Comparison of ENCODE assay signal across 21 mouse cellular contexts in the genomic region with DNA sequence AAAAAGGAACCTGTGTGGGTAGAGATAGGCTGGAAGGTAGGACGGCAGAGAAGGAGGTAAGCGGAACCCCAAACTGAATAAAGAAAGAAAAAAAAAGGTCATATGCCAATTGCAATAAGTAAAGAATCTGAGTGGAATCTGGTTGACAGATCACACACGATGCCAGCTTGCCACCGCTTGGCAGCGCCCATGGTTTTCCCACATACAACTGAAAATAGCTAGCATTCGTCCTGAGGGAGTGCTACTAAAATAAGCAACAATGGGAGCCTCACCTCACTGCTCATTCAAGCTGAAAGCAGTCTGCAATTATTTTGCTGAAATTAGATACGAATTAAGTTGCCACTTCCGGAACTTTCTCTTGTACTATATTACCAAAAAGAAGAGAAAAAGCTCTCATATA.
DNase-seq lines count a peak whose midpoint lies in the region; ATAC-seq and TF ChIP-seq lines count a peak whose summit lies in the region.
"Had no signal": no experiment of that assay in that cellular context is flagged by ENCODE, and none has a peak within 500 bp of the region (broad histone marks: within the 10 kb centered on the region; RNA-seq: fewer than 3 reads in every experiment).

No protein-coding gene starts in this region.

- TF ChIP-seq CTCF in forebrain, postnatal 0 days (IDR thresholded peaks at IDR 0.05; ENCODE audit: low read depth), result no peak

- intact Hi-C loops in left cerebral cortex, postnatal 25 days (cut with DNase I), result loop anchor here (10.0 kb wide), 1 partner anchor 884 kb away; no protein-coding TSS in a partner anchor

- H3K9me3 ChIP-seq in forebrain, postnatal 0 days (ENCODE audit: low read length), result no peaks in the 10 kb centered on the region
- H3K9me3 ChIP-seq: embryonic facial prominence, embryonic 13.5 days; hindbrain, embryonic 13.5 days; liver, embryonic 15.5 days had no signal

- peaks cover 7% of the 10 kb centered on the region for H3K4me1 ChIP-seq in forebrain, postnatal 0 days (ENCODE audit: insufficient read depth)
- H3K4me1 ChIP-seq: liver, embryonic 15.5 days had no signal

- H3K9ac ChIP-seq in forebrain, postnatal 0 days, result no peak overlapping the region
- H3K9ac ChIP-seq: embryonic facial prominence, embryonic 13.5 days; heart, embryonic 12.5 days; hindbrain, embryonic 13.5 days; liver, embryonic 15.5 days had no signal

- DNase-seq in cerebellum, adult 9-11 months, result no peak
- peak; percentile 23 to 65 for DNase-seq in frontal cortex, postnatal 36 days (ENCODE audit: low spot score in 2 of 2)
- DNase-seq in frontal cortex, postnatal 25 days (ENCODE audit: low spot score in 2 of 2), result no peak
- peak; percentile 29 to 77 for DNase-seq in left cerebral cortex, postnatal 25 days (ENCODE audit: low spot score in 2 of 2)
- no peak for DNase-seq in left cerebral cortex, adult 11 months (ENCODE audit: low spot score)
- peak; percentile 30 to 52 for DNase-seq in right cerebral cortex, postnatal 36 days (ENCODE audit: low spot score in 2 of 2)
- DNase-seq in forebrain, postnatal 0 days, result no peak
- DNase-seq: adrenal gland, adult 8-10 months; gastrocnemius, postnatal 36 days; kidney, postnatal 36 days; spleen, adult 18-20 months; thymus, postnatal 36 days had no signal

- no peaks in the 10 kb centered on the region for H3K27me3 ChIP-seq in forebrain, postnatal 0 days (ENCODE audit: insufficient read depth, low read length)
- H3K27me3 ChIP-seq: heart, embryonic 12.5 days; liver, embryonic 15.5 days had no signal

- 0 out of 2 replicates have a peak, but pooled peaks have one; percentile 32 for ATAC-seq in cerebellum, adult (ENCODE audit: insufficient number of reproducible peaks, low FRiP score, low TSS enrichment)
- ATAC-seq in forebrain, postnatal 0 days, result no peak
- ATAC-seq: forebrain, embryonic 16.5 days; inflammation-experienced regulatory T-cells, adult 6 months had no signal

- H3K4me2 ChIP-seq in forebrain, postnatal 0 days (ENCODE audit: low read depth), result no peak overlapping the region
- H3K4me2 ChIP-seq: embryonic facial prominence, embryonic 13.5 days; heart, embryonic 12.5 days; hindbrain, embryonic 13.5 days; liver, embryonic 15.5 days; midbrain, embryonic 11.5 days had no signal

- no peaks in the 10 kb centered on the region for H3K36me3 ChIP-seq in forebrain, postnatal 0 days (ENCODE audit: insufficient read depth)
- H3K36me3 ChIP-seq: embryonic facial prominence, embryonic 13.5 days; heart, embryonic 12.5 days; hindbrain, embryonic 13.5 days; liver, embryonic 15.5 days had no signal

- no peak overlapping the region for H3K4me3 ChIP-seq in forebrain, postnatal 0 days (ENCODE audit: low read depth, low read length)
- H3K4me3 ChIP-seq: embryonic facial prominence, embryonic 13.5 days; heart, embryonic 12.5 days; hindbrain, embryonic 13.5 days; liver, embryonic 15.5 days had no signal

- H3K27ac ChIP-seq in forebrain, postnatal 0 days (ENCODE audit: low read depth, low read length), result no peak overlapping the region
- H3K27ac ChIP-seq: embryonic facial prominence, embryonic 13.5 days; hindbrain, embryonic 13.5 days; liver, embryonic 15.5 days; macrophage had no signal

- 53% methylated on average over 8 of the region's 8 CpGs for WGBS in forebrain, postnatal 0 days

Comparison
In these comparisons a context has a peak if more than half of its experiments do, and no peak if none do; other contexts are left out.
1. DNase-seq: peak in frontal cortex, postnatal 36 days (2 of 2), left cerebral cortex, postnatal 25 days (2 of 2) and right cerebral cortex, postnatal 36 days (2 of 2); none in cerebellum, adult 9-11 months (single experiment), frontal cortex, postnatal 25 days (0 of 2), left cerebral cortex, adult 11 months (single experiment) and forebrain, postnatal 0 days (single experiment).